Mouse (Mus musculus): ENCODE data around the gene Popdc3. TPM values are rescaled to one million over a fixed set of nuclear protein-coding genes. Genes with fewer than 3 reads are reported as not detected.

The Popdc3 gene
- total and polyA plus RNA-seq, 3 experiments = not detected

- Histone ChIP-seq H3K9me3 (replicated peaks; ENCODE audit: insufficient read depth, low read length) (no peaks in the 10 kb centered on the region), H3K79me2 (ENCODE audit: control insufficient read depth, insufficient read depth, low read length, poor library complexity) (no peaks in the 10 kb centered on the region), H3K27me3 (ENCODE audit: control insufficient read depth in 1 of 2, insufficient read depth in 2 of 2, low read length in 2 of 2) (no peaks in the 10 kb centered on the region), H3K27ac (ENCODE audit: control insufficient read depth, low read depth, low read length) (no peak overlapping the region), H3K4me3 (ENCODE audit: control insufficient read depth in 1 of 2, insufficient read depth in 1 of 2, low read depth in 2 of 2, low read length in 2 of 2) (no peak overlapping the region), H3K9ac (ENCODE audit: control insufficient read depth, low read depth, low read length, poor library complexity, severe bottlenecking) (no peak overlapping the region), H3K4me1 (ENCODE audit: control insufficient read depth in 1 of 2, insufficient read depth in 2 of 2, low read length in 2 of 2) (no peaks in the 10 kb centered on the region), H3K36me3 (ENCODE audit: control insufficient read depth in 1 of 2, insufficient read depth in 2 of 2, low read length in 2 of 2) (peaks cover 0 to 1% of the 10 kb centered on the region in 2 experiments; a peak in 2 of 4 replicates)
- no peak for DNase-seq (ENCODE audit: low read depth, low spot score)
- TF ChIP-seq GATA1 (IDR thresholded peaks at IDR 0.05; ENCODE audit: low read depth, low read length) (no peak), CHD1 (IDR thresholded peaks at IDR 0.05; ENCODE audit: low read depth, low read length) (no peak), POLR2AphosphoS5 (IDR thresholded peaks at IDR 0.05; ENCODE audit: borderline replicate concordance, low read depth, low read length) (no peak)
Observed at GRCm38 (mm10) chr10:45136806-45137205, 41.1 kb upstream of the Popdc3 start.

- H3K36me3 ChIP-seq (ENCODE audit: control insufficient read depth in 1 of 2, insufficient read depth in 2 of 2, low read length in 2 of 2) = no peaks in the 10 kb centered on the region; a peak in 2 of 4 replicates
- DNase-seq (ENCODE audit: low read depth, low spot score) = no peak
- TF ChIP-seq MXI1 (IDR thresholded peaks at IDR 0.05; ENCODE audit: low read depth, low read length) (no peak), HCFC1 (IDR thresholded peaks at IDR 0.05; ENCODE audit: low read depth, low read length) (no peak), KAT2A (conservative IDR thresholded peaks at IDR 0.05; ENCODE audit: low read depth, low read length) (no peak), POLR2AphosphoS2 (IDR thresholded peaks at IDR 0.05; ENCODE audit: low read length) (no peak), USF1 (IDR thresholded peaks at IDR 0.05; ENCODE audit: low read depth, low read length) (no peak), TCF12 (IDR thresholded peaks at IDR 0.05; ENCODE audit: low read depth, low read length) (no peak), GATA1 (IDR thresholded peaks at IDR 0.05; ENCODE audit: low read depth, low read length) (no peak), MAX (IDR thresholded peaks at IDR 0.05; ENCODE audit: low read length) (no peak)
Observed at GRCm38 (mm10) chr10:45139910-45140309, 38.0 kb upstream of the Popdc3 start.

DNA sequence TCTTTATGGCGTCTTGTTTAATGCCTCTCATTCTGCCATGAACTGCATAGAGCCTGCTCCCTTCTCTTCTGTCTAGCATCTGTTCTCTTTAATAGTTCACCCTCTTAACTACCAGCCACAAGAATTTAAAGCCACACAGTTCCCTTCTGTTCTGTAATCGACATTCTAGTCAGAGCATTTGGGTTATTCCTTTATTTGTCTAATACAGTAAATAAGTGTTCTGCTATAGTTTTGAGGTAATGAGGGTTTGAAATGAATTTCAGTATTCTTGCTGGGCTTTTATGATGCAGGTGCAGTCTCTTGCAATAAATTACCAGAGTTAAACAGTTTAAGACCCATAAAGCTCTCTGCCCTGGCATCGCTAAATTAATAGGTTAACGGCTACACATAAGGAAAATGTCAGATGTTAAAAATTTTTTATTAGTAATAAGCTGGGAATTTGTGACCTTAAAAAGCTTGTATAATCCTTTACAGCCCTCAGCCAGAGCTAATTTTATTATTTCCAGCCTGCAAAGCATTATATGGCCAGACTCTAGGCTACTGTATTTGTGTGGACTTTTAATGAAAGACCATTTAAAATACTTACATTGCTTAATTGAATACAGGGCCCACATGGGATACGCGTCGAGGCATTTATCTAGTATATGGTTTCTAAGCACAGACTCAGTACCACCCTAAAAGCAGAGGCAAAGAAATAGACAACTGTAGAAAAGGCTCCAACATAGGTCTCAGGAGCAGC, 37.3 kb upstream of the Popdc3 start:
- Histone ChIP-seq H3K27me3 (ENCODE audit: control insufficient read depth in 1 of 2, insufficient read depth in 2 of 2, low read length in 2 of 2) (no peaks in the 10 kb centered on the region), H3K9ac (ENCODE audit: control insufficient read depth, low read depth, low read length, poor library complexity, severe bottlenecking) (no peak overlapping the region), H3K9me3 (replicated peaks; ENCODE audit: insufficient read depth, low read length) (no peaks in the 10 kb centered on the region), H3K4me1 (ENCODE audit: control insufficient read depth in 1 of 2, insufficient read depth in 2 of 2, low read length in 2 of 2) (no peaks in the 10 kb centered on the region), H3K36me3 (ENCODE audit: control insufficient read depth in 1 of 2, insufficient read depth in 2 of 2, low read length in 2 of 2) (no peaks in the 10 kb centered on the region; a peak in 1 of 4 replicates), H3K79me2 (ENCODE audit: control insufficient read depth, insufficient read depth, low read length, poor library complexity) (no peaks in the 10 kb centered on the region), H3K4me3 (ENCODE audit: control insufficient read depth in 1 of 2, insufficient read depth in 1 of 2, low read depth in 2 of 2, low read length in 2 of 2) (no peak overlapping the region), H3K27ac (ENCODE audit: control insufficient read depth, low read depth, low read length) (no peak overlapping the region)
- TF ChIP-seq HCFC1 (IDR thresholded peaks at IDR 0.05; ENCODE audit: low read depth, low read length) = no peak
- TF ChIP-seq MYC (IDR thresholded peaks at IDR 0.05; ENCODE audit: low read depth, low read length) = no peak
- TF ChIP-seq MAZ (IDR thresholded peaks at IDR 0.05; ENCODE audit: low read depth, low read length) = no peak
- TF ChIP-seq GABPA (IDR thresholded peaks at IDR 0.05; ENCODE audit: low read depth, low read length) = no peak
- no peak for TF ChIP-seq NRF1 (IDR thresholded peaks at IDR 0.05; ENCODE audit: insufficient read depth, low read depth, low read length, poor library complexity, severe bottlenecking)
- no peak for TF ChIP-seq POLR2A (IDR thresholded peaks at IDR 0.05; ENCODE audit: control insufficient read depth in 1 of 2, insufficient read depth in 1 of 2, low read depth in 1 of 2, low read length in 2 of 2, poor library complexity in 1 of 2)
- DNase-seq (ENCODE audit: low read depth, low spot score) = no peak

More at GRCm38 (mm10) chr10:45139910-45140309, 38.0 kb upstream of the Popdc3 start:
- no peaks in the 10 kb centered on the region for H3K79me2 ChIP-seq (ENCODE audit: control insufficient read depth, insufficient read depth, low read length, poor library complexity)
- no peaks in the 10 kb centered on the region for H3K4me1 ChIP-seq (ENCODE audit: control insufficient read depth in 1 of 2, insufficient read depth in 2 of 2, low read length in 2 of 2)
- H3K27ac ChIP-seq (ENCODE audit: control insufficient read depth, low read depth, low read length) = no peak overlapping the region
- H3K27me3 ChIP-seq (ENCODE audit: control insufficient read depth in 1 of 2, insufficient read depth in 2 of 2, low read length in 2 of 2) = no peaks in the 10 kb centered on the region
- H3K9me3 ChIP-seq (replicated peaks; ENCODE audit: insufficient read depth, low read length) = no peaks in the 10 kb centered on the region
- H3K4me3 ChIP-seq (ENCODE audit: control insufficient read depth in 1 of 2, insufficient read depth in 1 of 2, low read depth in 2 of 2, low read length in 2 of 2) = no peak overlapping the region
- no peak overlapping the region for H3K9ac ChIP-seq (ENCODE audit: control insufficient read depth, low read depth, low read length, poor library complexity, severe bottlenecking)

All from MEL (cell line).